Mouse (Mus musculus): Measurements from ENCODE around the gene Clca3b. TPM values are rescaled to one million over a fixed set of nuclear protein-coding genes. Genes with fewer than 3 reads are reported as not detected.
"Not testable (repeated sequence)": the region's sequence is repeated elsewhere in the genome, so short reads cannot be mapped to it uniquely, and the experiment has no call there.

Clca3b gene
- not detected in 2 replicates for polyA plus RNA-seq (2016; fragmentation: Nextera tagmentation; extraction: Ambion mirVana)

DNA sequence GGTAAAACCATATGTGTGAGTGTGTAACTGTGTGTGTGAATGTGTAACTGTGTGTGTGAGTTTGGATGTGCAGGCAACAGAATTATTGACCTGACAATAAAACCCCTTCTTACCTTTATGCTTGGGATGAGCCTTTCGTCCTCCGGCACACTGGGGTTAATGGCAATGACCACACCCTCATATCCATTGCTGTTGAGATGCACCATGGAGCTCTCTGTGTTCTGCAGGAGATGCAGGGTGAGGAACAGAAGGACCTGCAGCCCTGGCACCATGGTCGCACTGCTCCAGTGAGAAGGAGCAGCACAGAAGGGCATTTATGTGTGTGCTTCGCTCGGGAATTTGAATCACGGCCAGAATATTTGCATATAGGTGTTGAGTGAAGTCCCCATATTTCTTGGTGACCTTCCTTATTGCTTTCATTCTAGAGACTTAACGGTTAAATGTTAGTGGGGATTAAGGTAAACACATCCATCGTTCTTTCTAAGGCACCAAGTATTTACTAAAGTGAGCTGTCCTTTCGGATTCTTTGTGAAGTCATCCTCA is at the start of gene Clca3b:
Gene Clca3b, minus strand, starts transcription at position 344 of the 543 bp plus-strand sequence.
- not testable (repeated sequence) for H3K27ac ChIP-seq; H3K4me3 ChIP-seq; H3K9ac ChIP-seq; H3K9me3 ChIP-seq; H3K4me1 ChIP-seq; H3K27me3 ChIP-seq (replicated peaks); H3K36me3 ChIP-seq; H3K4me2 ChIP-seq (replicated peaks); ATAC-seq (ENCODE audit: low FRiP score, low read depth)
- 86% methylated on average over 9 of the region's 9 CpGs for WGBS

DNA sequence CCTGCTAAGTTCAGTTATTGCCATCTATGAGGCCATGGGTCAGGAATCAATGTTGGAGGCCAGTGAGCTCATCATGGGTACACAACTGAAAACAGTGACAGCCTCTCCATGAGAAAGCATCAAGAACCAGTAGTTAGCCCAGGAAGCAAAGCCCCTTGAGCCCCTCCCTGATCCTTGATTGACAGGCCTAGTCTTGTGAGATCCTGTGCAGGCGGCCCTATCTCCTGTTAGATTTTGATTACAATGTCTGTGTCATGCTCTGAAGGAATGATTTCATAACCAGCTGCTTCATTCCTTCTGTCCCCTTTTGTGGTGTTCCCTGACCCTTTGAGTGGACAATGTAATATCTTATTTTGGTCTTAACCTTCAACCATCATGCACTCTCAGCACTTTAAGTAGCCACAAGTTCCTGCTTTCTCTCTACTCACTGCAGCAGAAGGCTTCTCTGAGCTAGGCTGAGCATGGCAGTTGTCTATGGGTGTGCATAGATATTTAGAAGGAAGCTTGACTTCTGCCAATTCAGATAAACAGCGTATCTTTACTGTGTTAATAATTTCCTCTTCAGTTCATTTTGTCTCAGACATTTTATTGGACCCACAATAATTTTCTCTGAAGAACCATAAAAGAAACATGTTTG is 48.0 kb upstream of the Clca3b start:
- H3K27ac ChIP-seq, result no peak overlapping the region
- H3K4me3 ChIP-seq, result no peak overlapping the region
- ATAC-seq (ENCODE audit: low FRiP score, low read depth), result no peak
- no peaks in the 10 kb centered on the region for H3K36me3 ChIP-seq
- no peaks in the 10 kb centered on the region for H3K4me1 ChIP-seq
- no peaks in the 10 kb centered on the region for H3K27me3 ChIP-seq (replicated peaks)
- H3K4me2 ChIP-seq (replicated peaks), result no peak overlapping the region
- H3K9me3 ChIP-seq, result no peaks in the 10 kb centered on the region
- H3K9ac ChIP-seq, result no peak overlapping the region
- WGBS, result 86% methylated on average over 2 of the region's 2 CpGs

GRCm38 (mm10) chr3:144890246-144890758 is 41.1 kb upstream of the Clca3b start:
- H3K4me1 ChIP-seq, result no peaks in the 10 kb centered on the region
- no peaks in the 10 kb centered on the region for H3K27me3 ChIP-seq (replicated peaks)
- no peak for ATAC-seq (ENCODE audit: low FRiP score, low read depth)
- no peaks in the 10 kb centered on the region for H3K9me3 ChIP-seq
- 54% methylated on average over 2 of the region's 2 CpGs for WGBS
- no peak overlapping the region for H3K4me2 ChIP-seq (replicated peaks)
- H3K4me3 ChIP-seq, result no peak overlapping the region
- no peak overlapping the region for H3K9ac ChIP-seq
- no peak overlapping the region for H3K27ac ChIP-seq
- H3K36me3 ChIP-seq, result no peaks in the 10 kb centered on the region

GRCm38 (mm10) chr3:144886957-144887356 is 37.8 kb upstream of the Clca3b start:
- Histone ChIP-seq H3K27me3 (replicated peaks) (no peaks in the 10 kb centered on the region), H3K36me3 (no peaks in the 10 kb centered on the region), H3K4me2 (replicated peaks) (no peak overlapping the region), H3K27ac (no peak overlapping the region), H3K9me3 (no peaks in the 10 kb centered on the region), H3K4me3 (no peak overlapping the region), H3K9ac (no peak overlapping the region), H3K4me1 (no peaks in the 10 kb centered on the region)
- no peak for ATAC-seq (ENCODE audit: low FRiP score, low read depth)

DNA sequence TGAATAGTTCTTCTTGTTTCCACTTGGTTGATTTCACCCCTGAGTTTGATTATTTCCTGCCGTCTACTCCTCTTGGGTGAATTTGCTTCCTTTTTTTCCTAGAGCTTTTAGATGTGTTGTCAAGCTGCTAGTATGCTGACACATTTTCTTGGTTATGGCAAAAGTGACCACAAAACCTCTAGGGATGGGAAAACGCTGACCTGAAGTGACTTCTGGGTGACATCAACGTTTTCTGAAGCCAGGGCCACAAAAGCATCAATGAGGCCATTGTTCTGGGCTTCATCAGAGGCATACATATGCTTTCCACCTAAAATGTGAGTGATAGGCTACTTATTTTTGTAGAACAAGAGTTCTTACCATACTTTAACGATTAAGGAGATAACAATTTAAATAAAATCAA is 22.9 kb upstream of the Clca3b start:
- not testable (repeated sequence) for H3K27me3 ChIP-seq (replicated peaks); H3K4me1 ChIP-seq; H3K9ac ChIP-seq; H3K4me2 ChIP-seq (replicated peaks); H3K27ac ChIP-seq; H3K36me3 ChIP-seq; H3K9me3 ChIP-seq; ATAC-seq (ENCODE audit: low FRiP score, low read depth); H3K4me3 ChIP-seq
- 59% methylated on average over 4 of the region's 4 CpGs for WGBS

DNA sequence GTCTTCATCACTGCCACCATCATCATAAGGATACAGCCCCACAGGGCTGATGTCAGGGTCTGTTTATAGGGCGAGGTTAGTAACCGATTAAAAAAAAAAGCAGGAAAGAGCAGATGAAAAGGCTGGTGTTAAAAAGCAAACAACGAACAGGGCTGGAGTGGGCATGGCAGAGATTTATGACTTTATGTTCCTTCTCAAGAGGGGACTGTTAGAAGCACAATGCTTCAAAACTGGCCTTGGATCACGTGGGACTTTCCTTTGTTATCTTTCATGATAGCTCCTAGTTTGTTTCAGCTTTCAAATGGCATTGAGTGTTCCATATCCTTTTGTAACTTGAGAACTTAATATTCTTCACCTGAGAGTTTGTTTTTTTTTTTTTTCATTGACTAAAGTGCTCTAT is 427 bp upstream of the Clca3b start:
- WGBS, result 24% methylated on average over 4 of the region's 4 CpGs
- Histone ChIP-seq H3K27ac (no peak overlapping the region), H3K36me3 (no peaks in the 10 kb centered on the region), H3K4me1 (no peaks in the 10 kb centered on the region), H3K9me3 (no peaks in the 10 kb centered on the region), H3K4me3 (no peak overlapping the region), H3K27me3 (replicated peaks) (no peaks in the 10 kb centered on the region), H3K9ac (no peak overlapping the region), H3K4me2 (replicated peaks) (no peak overlapping the region)
- no peak for ATAC-seq (ENCODE audit: low FRiP score, low read depth)

DNA sequence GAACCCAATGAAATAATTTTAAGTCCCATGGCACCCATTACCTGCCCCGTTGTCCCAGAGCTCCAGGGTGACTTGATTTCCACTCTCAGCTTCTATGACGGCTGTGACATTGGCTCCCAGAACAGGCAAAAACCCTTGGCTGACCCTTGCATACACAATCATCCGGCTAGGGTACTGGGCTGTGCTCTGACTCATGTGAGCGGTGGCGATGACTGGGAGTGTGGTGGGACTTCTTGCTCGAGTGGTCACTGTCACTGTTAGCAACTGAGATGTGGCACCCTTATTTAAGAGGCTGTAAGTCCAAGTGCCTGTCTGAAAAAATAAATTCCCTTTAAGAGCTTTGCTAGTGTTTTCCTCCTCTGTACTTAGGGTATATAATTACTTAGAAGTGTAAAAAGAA is 21.9 kb downstream of the Clca3b start:
- ATAC-seq (ENCODE audit: low FRiP score, low read depth), result no peak
- Histone ChIP-seq H3K4me2 (replicated peaks) (no peak overlapping the region), H3K9me3 (no peaks in the 10 kb centered on the region), H3K27me3 (replicated peaks) (no peaks in the 10 kb centered on the region), H3K36me3 (no peaks in the 10 kb centered on the region), H3K9ac (no peak overlapping the region), H3K27ac (no peak overlapping the region), H3K4me3 (no peak overlapping the region), H3K4me1 (no peaks in the 10 kb centered on the region)
- 87% methylated on average over 6 of the region's 6 CpGs for WGBS

GRCm38 (mm10) chr3:144825151-144825550 is 24.0 kb downstream of the Clca3b start:
- peak; percentile 77 for ATAC-seq (ENCODE audit: low FRiP score, low read depth)
- Histone ChIP-seq H3K4me1 (no peaks in the 10 kb centered on the region), H3K27ac (no peak overlapping the region), H3K9ac (no peak overlapping the region), H3K27me3 (replicated peaks) (no peaks in the 10 kb centered on the region), H3K4me2 (replicated peaks) (no peak overlapping the region), H3K4me3 (no peak overlapping the region), H3K36me3 (no peaks in the 10 kb centered on the region), H3K9me3 (no peaks in the 10 kb centered on the region)
- WGBS, result 21% methylated on average over 10 of the region's 10 CpGs

- Histone ChIP-seq H3K9ac (no peak overlapping the region), H3K4me1 (no peaks in the 10 kb centered on the region), H3K27me3 (replicated peaks) (no peaks in the 10 kb centered on the region), H3K9me3 (no peaks in the 10 kb centered on the region), H3K36me3 (no peaks in the 10 kb centered on the region), H3K4me3 (no peak overlapping the region), H3K27ac (no peak overlapping the region), H3K4me2 (replicated peaks) (no peak overlapping the region)
- no peak for ATAC-seq (ENCODE audit: low FRiP score, low read depth)
- 80% methylated on average over 5 of the region's 5 CpGs for WGBS
Measured at GRCm38 (mm10) chr3:144823331-144823730, 25.8 kb downstream of the Clca3b start.

DNA sequence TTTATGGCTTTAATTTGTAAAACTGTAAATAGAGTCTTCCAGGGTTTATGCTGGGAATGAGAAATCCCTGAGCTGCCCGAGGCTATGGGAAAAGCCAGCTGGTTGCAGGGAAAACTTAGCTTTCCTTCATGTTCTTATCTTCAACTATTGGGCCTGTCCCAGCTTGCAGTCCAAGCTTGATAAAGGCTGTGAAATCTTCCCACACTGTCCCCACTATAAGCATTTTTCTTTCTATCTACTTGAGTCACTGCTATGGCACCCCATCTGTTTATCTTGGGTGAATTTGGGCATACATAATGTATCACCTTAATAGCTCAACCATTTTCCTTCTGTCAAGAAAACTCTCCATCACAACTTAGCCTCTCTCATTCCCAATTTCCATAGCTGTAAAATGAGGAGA is 28.5 kb downstream of the Clca3b start:
- no peaks in the 10 kb centered on the region for H3K27me3 ChIP-seq (replicated peaks)
- no peaks in the 10 kb centered on the region for H3K9me3 ChIP-seq
- H3K4me3 ChIP-seq, result no peak overlapping the region
- WGBS, result 67% methylated on average over 1 of the region's 1 CpGs
- H3K9ac ChIP-seq, result no peak overlapping the region
- H3K36me3 ChIP-seq, result no peaks in the 10 kb centered on the region
- no peak overlapping the region for H3K4me2 ChIP-seq (replicated peaks)
- H3K27ac ChIP-seq, result no peak overlapping the region
- no peak for ATAC-seq (ENCODE audit: low FRiP score, low read depth)
- no peaks in the 10 kb centered on the region for H3K4me1 ChIP-seq

DNA sequence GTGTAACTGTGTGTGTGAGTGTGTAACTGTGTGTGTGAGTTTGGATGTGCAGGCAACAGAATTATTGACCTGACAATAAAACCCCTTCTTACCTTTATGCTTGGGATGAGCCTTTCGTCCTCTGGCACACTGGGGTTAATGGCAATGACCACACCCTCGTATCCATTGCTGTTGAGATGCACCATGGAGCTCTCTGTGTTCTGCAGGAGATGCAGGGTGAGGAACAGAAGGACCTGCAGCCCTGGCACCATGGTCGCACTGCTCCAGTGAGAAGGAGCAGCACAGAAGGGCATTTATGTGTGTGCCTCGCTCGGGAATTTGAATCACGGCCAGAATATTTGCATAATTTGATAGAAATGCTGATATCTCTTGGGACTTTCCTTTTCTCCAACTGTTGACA is 29.9 kb downstream of the Clca3b start, which contains the start of gene Clca3a2:
Gene Clca3a2, minus strand, starts transcription at position 276 of the 400 bp plus-strand sequence.
- not testable (repeated sequence) for H3K27me3 ChIP-seq (replicated peaks); H3K4me3 ChIP-seq; H3K27ac ChIP-seq; H3K36me3 ChIP-seq; H3K9me3 ChIP-seq; H3K4me2 ChIP-seq (replicated peaks); H3K4me1 ChIP-seq; H3K9ac ChIP-seq; ATAC-seq (ENCODE audit: low FRiP score, low read depth)
- WGBS, result 78% methylated on average over 6 of the region's 6 CpGs

DNA sequence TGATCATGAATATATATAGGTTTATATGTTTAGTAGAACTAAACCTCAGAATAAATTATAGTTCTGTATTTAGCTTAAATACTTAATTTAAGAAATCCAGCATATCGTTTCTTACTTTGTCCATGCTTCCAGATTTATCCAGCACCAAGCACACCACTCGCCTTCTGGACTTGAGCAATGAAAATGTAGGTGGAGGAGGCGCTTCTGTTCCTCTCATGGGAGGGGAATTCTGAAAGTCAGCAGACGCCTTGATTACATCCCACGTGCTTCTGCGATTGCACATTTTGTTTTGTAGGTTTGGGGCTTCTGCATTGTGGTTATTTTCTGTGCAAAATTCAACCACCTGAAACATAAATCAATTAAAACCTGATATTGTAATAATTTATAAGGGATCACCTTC is 35.8 kb downstream of the Clca3b start:
- ATAC-seq (ENCODE audit: low FRiP score, low read depth); H3K4me2 ChIP-seq (replicated peaks): not testable (repeated sequence)
- 92% methylated on average over 6 of the region's 6 CpGs for WGBS

DNA sequence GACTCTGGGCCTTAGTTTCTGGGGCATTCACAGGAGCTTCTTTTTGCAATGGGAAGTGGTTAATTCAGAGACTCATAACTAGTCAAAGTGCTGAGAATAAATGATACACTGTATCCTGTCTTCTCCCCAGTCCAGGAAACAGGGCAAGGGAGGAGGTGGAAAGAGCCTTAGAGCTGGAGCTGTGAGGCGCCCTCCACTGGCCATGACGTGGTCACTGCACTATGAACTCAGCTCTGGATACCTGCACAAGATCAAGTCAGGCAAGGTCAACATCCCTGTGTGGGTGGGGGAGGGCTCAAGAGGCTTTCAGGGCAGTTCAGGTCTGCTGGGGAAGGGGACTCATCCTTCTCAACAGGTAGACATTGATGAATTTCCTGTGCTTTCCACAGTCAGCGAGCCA is 37.3 kb downstream of the Clca3b start:
- no peaks in the 10 kb centered on the region for H3K36me3 ChIP-seq
- no peak for ATAC-seq (ENCODE audit: low FRiP score, low read depth)
- no peak overlapping the region for H3K4me2 ChIP-seq (replicated peaks)
- H3K4me1 ChIP-seq, result no peaks in the 10 kb centered on the region
- no peaks in the 10 kb centered on the region for H3K9me3 ChIP-seq
- no peak overlapping the region for H3K9ac ChIP-seq
- H3K27me3 ChIP-seq (replicated peaks), result no peaks in the 10 kb centered on the region
- 38% methylated on average over 3 of the region's 3 CpGs for WGBS
- no peak overlapping the region for H3K4me3 ChIP-seq
- H3K27ac ChIP-seq, result no peak overlapping the region

More for the DNA sequence above, 35.8 kb downstream of the Clca3b start:
- not testable (repeated sequence) for H3K36me3 ChIP-seq; H3K9ac ChIP-seq; H3K9me3 ChIP-seq; H3K4me3 ChIP-seq; H3K27me3 ChIP-seq (replicated peaks); H3K27ac ChIP-seq; H3K4me1 ChIP-seq
